Mouse (Mus musculus) Muller cell, postnatal 12 days (primary cell): ENCODE measurements at regions not wholly inside any gene's neighbourhood (a gene's known extent, or its start where the extent isn't known, plus 50 kb on each side); places are given as distances from the start of the nearest gene placed in this dataset.
A peak's percentile ranks its signal among the peaks of the same experiment; 100 is the strongest.

ENCODE experiments used
- DNase-seq: peaks from one replicate; pipeline ENCODE4 v3.0.0-alpha.2; 2015; ENCODE audit errors: inconsistent ontology term

DNA sequence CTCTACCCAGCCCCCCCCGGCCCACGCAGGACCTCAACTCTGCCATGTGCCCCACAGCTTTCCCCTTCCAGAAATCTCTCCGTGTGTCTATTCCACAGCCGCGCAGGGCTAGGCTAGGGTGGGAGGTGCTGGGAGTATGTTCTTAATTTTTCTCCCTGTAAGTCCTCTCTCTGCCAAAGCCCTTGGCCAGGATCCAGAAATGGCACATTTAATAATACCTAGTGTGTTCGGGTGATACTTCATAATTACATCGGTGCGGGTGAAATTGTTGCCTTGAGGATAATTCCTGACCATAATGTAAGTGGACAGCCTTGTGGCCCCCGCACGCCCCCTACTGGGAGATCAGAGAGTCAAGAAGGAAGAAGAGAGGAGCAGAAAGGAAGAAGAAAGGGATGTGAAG lies 1093.5 kb downstream of the Mrps31 start:
- peak; percentile 57 for DNase-seq

GRCm38 (mm10) chr8:23505216-23505615 lies 1094.1 kb downstream of the Mrps31 start:
- DNase-seq = no peak

DNA sequence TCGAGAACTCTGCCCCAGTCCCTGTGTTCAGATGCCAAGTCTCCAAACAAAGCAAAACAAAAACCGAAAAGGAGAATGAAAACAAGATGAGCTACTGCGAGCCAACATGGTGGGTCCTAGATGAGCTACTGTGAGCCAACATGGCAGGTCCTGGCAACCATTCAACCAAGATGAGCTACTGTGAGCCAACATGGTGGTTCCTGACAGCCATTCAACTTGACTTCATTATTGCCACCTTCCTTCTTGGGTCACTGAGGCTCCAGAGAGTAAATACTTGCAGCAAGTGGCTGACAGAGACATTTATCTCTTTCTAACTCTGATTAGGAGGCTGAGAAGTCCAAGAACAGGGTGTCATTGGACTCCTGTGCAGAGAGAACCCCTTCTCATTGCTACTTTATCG lies 1094.8 kb downstream of the Mrps31 start:
- no peak for DNase-seq

- peak; percentile 88 for DNase-seq
Measured at GRCm38 (mm10) chr8:23507661-23508060, 1096.5 kb downstream of the Mrps31 start.

- DNase-seq = no peak
Measured at GRCm38 (mm10) chr8:23510076-23510475, 1098.9 kb downstream of the Mrps31 start.

- DNase-seq = peak; percentile 29
Measured at GRCm38 (mm10) chr8:23510561-23510960, 1099.4 kb downstream of the Mrps31 start.

- DNase-seq = peak; percentile 38
Measured at GRCm38 (mm10) chr8:23511264-23511663, 1100.1 kb downstream of the Mrps31 start.

DNA sequence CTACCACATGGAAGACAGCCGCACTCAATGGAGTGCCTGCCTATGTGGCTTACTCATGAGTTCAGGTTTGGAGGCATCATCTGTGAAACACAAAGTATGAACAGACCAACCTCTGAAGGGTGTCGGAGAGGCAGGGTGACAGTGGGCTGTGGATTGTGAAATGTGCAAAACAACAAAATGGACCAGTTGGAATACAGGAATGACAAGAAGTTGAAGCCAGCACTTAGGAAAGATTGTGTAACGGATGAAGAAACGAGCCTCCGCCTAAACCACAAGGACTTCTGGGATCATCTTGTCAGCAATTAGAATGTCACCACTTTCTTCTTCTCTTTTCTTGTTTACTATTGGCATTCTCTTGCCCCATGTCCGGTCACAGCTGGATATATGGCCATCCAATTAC lies 1100.6 kb downstream of the Mrps31 start:
- DNase-seq = no peak

GRCm38 (mm10) chr8:23516469-23516868 lies 1105.3 kb downstream of the Mrps31 start:
- DNase-seq = peak; percentile 80

- DNase-seq = peak; percentile 42
Measured at GRCm38 (mm10) chr8:23531551-23532142, 1120.5 kb downstream of the Mrps31 start.

- no peak for DNase-seq
Measured at GRCm38 (mm10) chr8:23537681-23538359, 1126.7 kb downstream of the Mrps31 start.

DNA sequence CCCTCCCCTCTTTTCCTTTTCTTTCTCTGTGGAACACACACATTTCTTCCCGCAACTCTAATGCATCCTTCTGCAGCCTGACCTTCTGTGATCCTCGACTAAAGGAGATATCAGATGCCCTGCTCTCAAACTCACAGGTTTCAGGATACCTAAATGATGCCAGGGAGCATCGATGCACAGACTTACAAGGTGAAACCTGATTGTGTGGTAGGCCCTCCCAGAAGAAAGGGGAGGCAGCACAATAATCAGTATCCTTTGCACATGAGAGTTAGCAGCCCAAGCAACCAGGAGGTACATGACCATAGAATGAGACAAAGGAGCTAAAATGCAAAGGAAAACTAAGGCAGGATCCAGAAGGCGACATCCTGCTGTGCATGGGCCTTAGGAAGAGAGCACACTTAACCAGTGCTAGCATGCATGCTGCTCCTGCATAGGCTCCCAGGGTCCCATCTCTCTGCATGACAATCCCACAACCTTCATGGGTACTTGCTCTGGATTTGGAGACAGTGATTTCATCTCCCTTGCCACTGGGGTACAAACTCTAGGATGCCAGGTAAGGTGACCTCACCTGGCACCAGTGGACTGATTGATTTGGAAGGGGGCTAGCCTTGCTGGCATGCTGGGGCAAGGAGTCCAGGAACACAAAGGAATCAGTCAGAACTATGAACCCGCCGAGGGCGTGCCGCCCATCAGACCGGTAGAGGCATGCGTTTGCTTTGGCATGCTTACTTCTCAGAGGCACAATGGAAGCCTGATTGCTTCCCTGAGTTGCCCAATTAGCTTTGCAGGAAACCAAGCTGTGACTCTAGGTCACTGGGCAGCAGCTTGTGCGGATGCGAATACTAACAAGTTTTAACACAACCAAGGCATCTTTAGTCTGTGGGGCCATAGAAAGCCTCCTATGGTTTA lies 1142.7 kb downstream of the Mrps31 start:
- peak; percentile 20 for DNase-seq

GRCm38 (mm10) chr8:23560836-23561235 lies 1149.7 kb downstream of the Mrps31 start:
- no peak for DNase-seq

DNA sequence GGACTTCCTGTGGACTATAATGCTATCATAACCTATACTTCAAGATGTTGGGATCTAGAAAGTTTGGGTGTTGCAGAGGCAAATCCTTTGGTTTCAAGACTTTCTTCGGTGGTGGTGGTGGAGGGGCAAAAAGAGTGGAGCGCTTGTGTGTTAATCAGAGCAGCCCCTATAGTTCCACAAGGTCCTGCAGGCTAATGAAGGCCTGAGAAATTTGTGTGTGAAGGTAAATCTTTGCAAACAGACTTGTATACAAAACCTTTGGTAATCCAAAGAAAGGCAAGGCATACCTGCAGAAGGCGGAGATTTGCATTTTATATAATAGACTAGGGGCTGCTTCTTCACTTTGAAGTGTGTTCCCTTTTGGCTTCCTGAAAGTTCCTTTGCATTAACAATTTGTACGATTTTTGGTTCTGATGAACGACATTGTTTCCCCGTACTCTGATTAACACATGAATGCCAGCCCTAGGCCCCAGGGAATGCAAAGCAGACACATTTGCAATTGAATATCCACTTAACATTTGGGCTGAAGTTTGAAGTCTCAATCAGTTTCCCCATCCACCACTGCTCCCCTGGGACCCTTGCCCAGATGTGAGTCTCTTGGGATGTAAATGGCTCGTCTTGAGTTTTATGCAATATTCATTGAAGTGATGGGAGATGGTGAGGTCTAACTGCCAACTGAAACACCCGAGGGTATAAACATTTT lies 1150.7 kb downstream of the Mrps31 start:
- DNase-seq = no peak

DNA sequence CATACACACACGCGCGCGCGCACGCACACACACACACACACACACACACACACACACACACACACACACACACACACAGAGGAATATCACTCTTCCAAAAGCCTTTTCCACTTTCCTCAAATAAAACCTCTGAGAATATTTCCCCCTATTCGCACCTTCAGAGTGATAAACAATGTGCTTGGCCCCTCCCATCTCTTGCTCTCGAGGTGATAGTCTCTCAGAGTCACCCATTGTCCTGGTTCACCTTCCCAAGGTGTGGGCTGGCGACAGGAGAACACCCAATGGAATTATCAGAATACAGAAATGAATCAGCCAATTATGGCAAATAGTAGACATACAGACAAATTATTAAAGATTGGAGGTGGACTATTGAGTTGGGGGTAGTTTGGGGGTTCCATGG lies 1151.3 kb downstream of the Mrps31 start:
- no peak for DNase-seq

GRCm38 (mm10) chr8:23563065-23564020 lies 1152.2 kb downstream of the Mrps31 start:
- DNase-seq = no peak

DNA sequence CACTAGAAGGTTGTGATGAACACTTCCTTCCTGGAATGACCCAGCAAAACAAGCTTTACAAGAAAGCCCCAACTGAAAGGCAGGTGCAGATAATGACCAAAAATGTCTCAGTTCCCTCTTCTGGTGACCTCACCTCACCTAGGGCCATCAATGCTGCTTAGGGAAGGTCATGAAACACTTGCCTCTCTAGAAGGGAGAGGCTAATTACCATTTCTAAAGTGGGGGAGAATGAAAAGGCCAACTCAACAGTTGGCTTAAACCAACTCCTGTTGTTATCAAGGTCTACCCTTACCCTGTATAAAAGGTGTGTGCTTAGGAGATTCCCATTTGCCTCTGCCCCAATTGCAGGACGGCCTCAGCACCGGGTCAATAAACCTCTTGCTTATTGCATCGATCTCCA lies 1156.7 kb downstream of the Mrps31 start:
- no peak for DNase-seq

GRCm38 (mm10) chr8:23571338-23571737 lies 1154.3 kb downstream of the Adam3 start:
- DNase-seq = no peak

DNA sequence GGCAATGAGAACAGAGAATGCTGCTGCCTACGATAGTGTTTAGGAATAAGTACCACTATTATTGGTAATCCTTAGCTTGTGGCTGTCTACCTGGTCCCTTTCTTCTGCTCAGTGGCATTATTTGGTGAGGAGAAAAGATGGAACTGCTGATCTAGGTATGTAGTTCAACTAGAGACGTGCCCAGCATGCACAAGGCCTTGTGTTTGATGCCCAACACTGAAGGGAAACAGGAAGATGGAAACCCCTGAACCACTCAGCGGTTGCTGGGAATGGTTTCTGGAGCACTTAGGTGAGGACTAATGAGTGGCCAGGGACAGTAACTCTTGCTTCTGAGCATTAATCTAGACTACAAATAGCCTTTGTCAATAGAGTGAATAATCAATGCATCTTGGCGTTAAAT lies 1145.5 kb downstream of the Adam3 start:
- DNase-seq = no peak

- DNase-seq = no peak
Measured at GRCm38 (mm10) chr8:23580701-23581100, 1145.0 kb downstream of the Adam3 start.
